Mouse (Mus musculus) layer of hippocampus, adult 18-20 months (tissue): ENCODE data around the gene Sox13. TPM values are rescaled to one million over a fixed set of nuclear protein-coding genes. Genes with fewer than 3 reads are reported as not detected.
"Not testable (repeated sequence)": the region's sequence is repeated elsewhere in the genome, so short reads cannot be mapped to it uniquely, and the experiment has no call there.

ENCODE experiments used
- DNase-seq, 2 experiments: peaks; one replicate each; pipeline ENCODE4 v3.0.0; 2022; ENCODE audit warnings: low spot score in 2 of 2
- total RNA-seq, 2 experiments: library from RNA; stranded (reverse); gene quantifications; 2 replicates each; pipeline ENCODE4 v1.2.3; 2021

Gene Sox13
- total RNA-seq, 2 experiments from 2014 or later = 7.4 to 7.9 TPM

GRCm38 (mm10) chr1:133368644-133369043 is 55.5 kb downstream of the Sox13 start:
- no peak for DNase-seq

GRCm38 (mm10) chr1:133367606-133368488 is 56.3 kb downstream of the Sox13 start:
- DNase-seq = no peak

GRCm38 (mm10) chr1:133366951-133367605 is 57.1 kb downstream of the Sox13 start:
- DNase-seq = no peak

- no peak for DNase-seq
Observed at GRCm38 (mm10) chr1:133364890-133365289, 59.3 kb downstream of the Sox13 start.

- DNase-seq = no peak
Observed at GRCm38 (mm10) chr1:133364022-133364630, 60.1 kb downstream of the Sox13 start.

GRCm38 (mm10) chr1:133363276-133364021 is 60.7 kb downstream of the Sox13 start, which contains the start of gene Etnk2:
Gene Etnk2, plus strand, starts transcription at chr1:133363572.
- DNase-seq = peak; percentile 40 to 53

- DNase-seq = no peak
Observed at GRCm38 (mm10) chr1:133362103-133362502, 62.1 kb downstream of the Sox13 start.

- DNase-seq = no peak
Observed at GRCm38 (mm10) chr1:133361006-133361405, 63.2 kb downstream of the Sox13 start.

GRCm38 (mm10) chr1:133356330-133356729 is 67.8 kb downstream of the Sox13 start:
- DNase-seq = no peak

- no peak for DNase-seq
Observed at GRCm38 (mm10) chr1:133355912-133356311, 68.3 kb downstream of the Sox13 start.

GRCm38 (mm10) chr1:133355469-133355868 is 68.7 kb downstream of the Sox13 start:
- no peak for DNase-seq

- DNase-seq = peak; percentile 71 to 89
Observed at GRCm38 (mm10) chr1:133353371-133353809, 70.8 kb downstream of the Sox13 start.

- DNase-seq = peak in 1 of 2 experiments; percentile 29
Observed at GRCm38 (mm10) chr1:133351762-133352161, 72.4 kb downstream of the Sox13 start.

- no peak for DNase-seq
Observed at GRCm38 (mm10) chr1:133350210-133350609, 74.0 kb downstream of the Sox13 start, which contains the start of gene Ren1. Gene Ren1, plus strand, starts transcription at chr1:133350510.

GRCm38 (mm10) chr1:133347693-133348520 is 76.3 kb downstream of the Sox13 start:
- no peak for DNase-seq

- DNase-seq = no peak
Observed at GRCm38 (mm10) chr1:133347226-133347625, 77.0 kb downstream of the Sox13 start.

- DNase-seq = no peak
Observed at GRCm38 (mm10) chr1:133346531-133346930, 77.6 kb downstream of the Sox13 start.

GRCm38 (mm10) chr1:133344357-133344756 is 79.8 kb downstream of the Sox13 start:
- DNase-seq = no peak

GRCm38 (mm10) chr1:133340403-133340802 is 83.8 kb downstream of the Sox13 start:
- DNase-seq = not testable (repeated sequence)

- no peak for DNase-seq
Observed at GRCm38 (mm10) chr1:133333937-133334336, 90.2 kb downstream of the Sox13 start.
